In genomic region chr4:5078723-5079122, GRCm38 (mm10) we compare ENCODE assay signal across 13 mouse cellular contexts.
"Had no signal": no experiment of that assay in that cellular context is flagged by ENCODE, and none has a peak within 500 bp of the region (broad histone marks: within the 10 kb centered on the region; RNA-seq: fewer than 3 reads in every experiment).

No protein-coding gene starts in this region.

- H3K4me3 ChIP-seq: limb, embryonic 13.5 days; midbrain, embryonic 13.5 days; stomach, embryonic 15.5 days had no signal

- DNase-seq: kidney, adult 8-10 months; kidney, postnatal 25 days; layer of hippocampus, adult 9-11 months; layer of hippocampus, postnatal 36 days; lung, postnatal 14 days; right cerebral cortex, postnatal 14 days; thymus, adult 2 months; thymus, postnatal 36 days had no signal

- ATAC-seq: intestine, postnatal 0 days; midbrain, embryonic 13.5 days had no signal

- H3K27ac ChIP-seq: limb, embryonic 13.5 days; liver, embryonic 14.5 days; midbrain, embryonic 13.5 days; stomach, embryonic 15.5 days had no signal

- H3K9me3 ChIP-seq: limb, embryonic 13.5 days; midbrain, embryonic 13.5 days; stomach, embryonic 15.5 days had no signal

- H3K27me3 ChIP-seq: limb, embryonic 13.5 days; midbrain, embryonic 13.5 days; stomach, embryonic 15.5 days had no signal

- H3K4me1 ChIP-seq: limb, embryonic 13.5 days; midbrain, embryonic 13.5 days; stomach, embryonic 15.5 days had no signal

- H3K4me2 ChIP-seq: limb, embryonic 13.5 days; midbrain, embryonic 13.5 days; stomach, embryonic 15.5 days had no signal

- H3K36me3 ChIP-seq: limb, embryonic 13.5 days; midbrain, embryonic 13.5 days; stomach, embryonic 15.5 days had no signal

- H3K9ac ChIP-seq: limb, embryonic 13.5 days; liver, embryonic 14.5 days; midbrain, embryonic 13.5 days; stomach, embryonic 15.5 days had no signal
